Mouse (Mus musculus) T-cell, adult 2 months (primary cell): Measurements from ENCODE around the gene Lasp1.
A peak's percentile ranks its signal among the peaks of the same experiment; 100 is the strongest.

Experiments used
- DNase-seq: peaks from one replicate; pipeline ENCODE4 v3.0.0; 2022; ENCODE audit warnings: low spot score

Gene Lasp1

GRCm38 (mm10) chr11:97810970-97811369, 12.2 kb downstream of the Lasp1 start:
- DNase-seq, result no peak

- no peak for DNase-seq
These were observed 13.0 kb downstream of the Lasp1 start for GRCm38 (mm10) chr11:97811569-97812362.

- DNase-seq, result no peak
These were observed 13.7 kb downstream of the Lasp1 start for GRCm38 (mm10) chr11:97812491-97812921.

- no peak for DNase-seq
These were observed 14.3 kb downstream of the Lasp1 start for GRCm38 (mm10) chr11:97813085-97813484.

GRCm38 (mm10) chr11:97813746-97814515, 15.1 kb downstream of the Lasp1 start:
- no peak for DNase-seq

- DNase-seq, result no peak
These were observed 16.9 kb downstream of the Lasp1 start for GRCm38 (mm10) chr11:97815736-97816135.

GRCm38 (mm10) chr11:97816176-97816575, 17.4 kb downstream of the Lasp1 start:
- no peak for DNase-seq

GRCm38 (mm10) chr11:97816916-97817315, 18.1 kb downstream of the Lasp1 start:
- DNase-seq, result no peak

GRCm38 (mm10) chr11:97817379-97817778, 18.6 kb downstream of the Lasp1 start:
- DNase-seq, result no peak

- no peak for DNase-seq
These were observed 19.2 kb downstream of the Lasp1 start for GRCm38 (mm10) chr11:97818003-97818402.

- DNase-seq, result no peak
These were observed 19.8 kb downstream of the Lasp1 start for GRCm38 (mm10) chr11:97818571-97818970.

- no peak for DNase-seq
These were observed 20.3 kb downstream of the Lasp1 start for GRCm38 (mm10) chr11:97819102-97819501.

- no peak for DNase-seq
These were observed 21.1 kb downstream of the Lasp1 start for GRCm38 (mm10) chr11:97819923-97820322.

GRCm38 (mm10) chr11:97820840-97821239, 22.0 kb downstream of the Lasp1 start:
- DNase-seq, result no peak

GRCm38 (mm10) chr11:97821401-97822064, 22.7 kb downstream of the Lasp1 start:
- no peak for DNase-seq

- no peak for DNase-seq
These were observed 24.2 kb downstream of the Lasp1 start for GRCm38 (mm10) chr11:97822840-97823603.

GRCm38 (mm10) chr11:97824168-97824567, 25.4 kb downstream of the Lasp1 start:
- DNase-seq, result no peak

- DNase-seq, result no peak
These were observed 26.1 kb downstream of the Lasp1 start for GRCm38 (mm10) chr11:97824895-97825294.

GRCm38 (mm10) chr11:97825295-97825694, 26.5 kb downstream of the Lasp1 start:
- peak; percentile 78 for DNase-seq

GRCm38 (mm10) chr11:97825971-97826370, 27.2 kb downstream of the Lasp1 start:
- DNase-seq, result peak; percentile 31

GRCm38 (mm10) chr11:97826414-97826813, 27.6 kb downstream of the Lasp1 start:
- DNase-seq, result no peak

- no peak for DNase-seq
These were observed 28.9 kb downstream of the Lasp1 start for GRCm38 (mm10) chr11:97827654-97828053.
